29 mouse cellular contexts compared by ENCODE assay signal in the genomic region with DNA sequence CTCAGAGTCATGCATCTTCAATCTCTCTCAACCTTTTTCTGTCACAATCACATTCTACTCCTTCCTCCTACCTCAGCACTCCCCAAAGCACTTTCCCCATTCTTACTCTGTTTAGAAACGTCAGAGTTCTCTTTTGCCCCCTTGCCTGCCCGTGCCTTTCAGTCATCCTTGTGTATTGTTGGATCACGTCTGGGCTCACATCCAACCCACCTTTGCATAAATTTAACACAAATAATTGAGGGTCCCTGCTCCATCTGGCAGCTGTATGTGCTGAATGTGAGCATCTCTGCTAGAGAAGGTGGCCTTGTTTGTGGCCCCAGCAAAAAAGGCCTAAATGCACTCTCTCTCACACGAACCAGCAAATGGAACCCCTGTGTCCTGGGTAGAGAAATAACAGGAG. TPM values are rescaled to one million over a fixed set of nuclear protein-coding genes. Genes with fewer than 3 reads are reported as not detected.
DNase-seq lines count a peak whose midpoint lies in the region; ATAC-seq lines count a peak whose summit lies in the region.
"Had no signal": no experiment of that assay in that cellular context is flagged by ENCODE, and none has a peak within 500 bp of the region (broad histone marks: within the 10 kb centered on the region; RNA-seq: fewer than 3 reads in every experiment).

No protein-coding gene starts in this region.

- no peaks in the 10 kb centered on the region for H3K36me3 ChIP-seq in forebrain, embryonic 12.5 days (replicated peaks)
- no peaks in the 10 kb centered on the region for H3K36me3 ChIP-seq in forebrain, embryonic 11.5 days (ENCODE audit: control insufficient read depth, insufficient read depth, low read length)
- peaks cover 24% of the 10 kb centered on the region for H3K36me3 ChIP-seq in heart, embryonic 16.5 days (ENCODE audit: control insufficient read depth, insufficient read depth)
- H3K36me3 ChIP-seq in midbrain, embryonic 13.5 days, result 0 out of 2 replicates have a peak, but pooled peaks cover 3% of the 10 kb centered on the region
- H3K36me3 ChIP-seq in midbrain, embryonic 10.5 days, result no peaks in the 10 kb centered on the region
- H3K36me3 ChIP-seq: liver, embryonic 12.5 days; neural tube, embryonic 12.5 days had no signal

- peak overlapping the region; percentile 66 for H3K27ac ChIP-seq in forebrain, embryonic 12.5 days
- H3K27ac ChIP-seq in forebrain, embryonic 11.5 days (ENCODE audit: low read depth, low read length), result no peak overlapping the region
- H3K27ac ChIP-seq in heart, embryonic 16.5 days (ENCODE audit: low read length), result peak overlapping the region; percentile 50
- H3K27ac ChIP-seq in midbrain, embryonic 13.5 days, result 0 out of 2 replicates have a peak overlapping the region, but pooled peaks have one; percentile 19
- H3K27ac ChIP-seq in midbrain, embryonic 10.5 days (replicated peaks), result no peak overlapping the region
- H3K27ac ChIP-seq: hindbrain, embryonic 13.5 days; left cerebral cortex, adult 2 months; liver, embryonic 12.5 days; neural tube, embryonic 12.5 days; stomach, postnatal 0 days had no signal

- H3K27me3 ChIP-seq in forebrain, embryonic 12.5 days, result no peaks in the 10 kb centered on the region
- no peaks in the 10 kb centered on the region for H3K27me3 ChIP-seq in forebrain, embryonic 11.5 days (ENCODE audit: control insufficient read depth, insufficient read depth, low read length)
- no peaks in the 10 kb centered on the region for H3K27me3 ChIP-seq in heart, embryonic 16.5 days (ENCODE audit: control insufficient read depth, insufficient read depth, low read length)
- H3K27me3 ChIP-seq in midbrain, embryonic 13.5 days, result no peaks in the 10 kb centered on the region
- no peaks in the 10 kb centered on the region for H3K27me3 ChIP-seq in midbrain, embryonic 10.5 days (ENCODE audit: low read depth, poor library complexity, severe bottlenecking)
- H3K27me3 ChIP-seq: CH12.LX; hindbrain, embryonic 13.5 days; liver, embryonic 12.5 days; neural tube, embryonic 12.5 days had no signal

- peaks cover 10% of the 10 kb centered on the region for H3K4me1 ChIP-seq in forebrain, embryonic 12.5 days
- H3K4me1 ChIP-seq in forebrain, embryonic 11.5 days (replicated peaks; ENCODE audit: control insufficient read depth, insufficient read depth, low read length), result no peaks in the 10 kb centered on the region
- H3K4me1 ChIP-seq in heart, embryonic 16.5 days (ENCODE audit: control insufficient read depth, insufficient read depth, low read length), result peaks cover 82% of the 10 kb centered on the region
- peaks cover 31% of the 10 kb centered on the region for H3K4me1 ChIP-seq in midbrain, embryonic 13.5 days (replicated peaks)
- peaks cover 11% of the 10 kb centered on the region for H3K4me1 ChIP-seq in midbrain, embryonic 10.5 days
- H3K4me1 ChIP-seq: liver, embryonic 12.5 days; neural tube, embryonic 12.5 days had no signal

- 53% methylated on average over 4 of the region's 4 CpGs for WGBS in forebrain, embryonic 12.5 days
- 78% methylated on average over 4 of the region's 4 CpGs for WGBS in forebrain, embryonic 11.5 days
- 45% methylated on average over 4 of the region's 4 CpGs for WGBS in heart, embryonic 16.5 days
- WGBS in midbrain, embryonic 13.5 days, result 47% methylated on average over 4 of the region's 4 CpGs
- 85% methylated on average over 4 of the region's 4 CpGs for WGBS in midbrain, embryonic 10.5 days

- H3K4me2 ChIP-seq in forebrain, embryonic 12.5 days, result no peak overlapping the region
- no peak overlapping the region for H3K4me2 ChIP-seq in forebrain, embryonic 11.5 days (ENCODE audit: low read depth, low read length, severe bottlenecking)
- H3K4me2 ChIP-seq in heart, embryonic 16.5 days (ENCODE audit: low read depth, low read length), result no peak overlapping the region
- H3K4me2 ChIP-seq in midbrain, embryonic 13.5 days (replicated peaks), result no peak overlapping the region
- H3K4me2 ChIP-seq: hindbrain, embryonic 13.5 days; liver, embryonic 12.5 days; neural tube, embryonic 12.5 days had no signal

- no peak for DNase-seq in forebrain, embryonic 11.5 days (ENCODE audit: low spot score)
- DNase-seq in heart, adult 11 months, result peak; percentile 82
- no peak for DNase-seq in heart, adult 9 months (ENCODE audit: low spot score in 2 of 2)
- DNase-seq in heart, postnatal 25 days (ENCODE audit: low spot score), result no peak
- DNase-seq in midbrain, embryonic 10.5 days (ENCODE audit: low spot score), result no peak
- DNase-seq: adrenal gland, adult 2 months; adrenal gland, postnatal 36 days; cerebellum, adult 9-10 months; cerebellum, postnatal 36 days; heart, postnatal 14 days; kidney, adult 9 months; kidney, postnatal 14 days; liver, postnatal 0 days; lung, postnatal 36 days; right cerebral cortex, postnatal 4 days; thymus, adult 18-20 months; thymus, postnatal 25 days had no signal

- no peak overlapping the region for H3K9ac ChIP-seq in forebrain, embryonic 12.5 days
- H3K9ac ChIP-seq in forebrain, embryonic 11.5 days (ENCODE audit: low read length), result no peak overlapping the region
- H3K9ac ChIP-seq in heart, embryonic 16.5 days (ENCODE audit: low read length), result no peak overlapping the region
- H3K9ac ChIP-seq in midbrain, embryonic 13.5 days (replicated peaks), result no peak overlapping the region
- H3K9ac ChIP-seq: hindbrain, embryonic 13.5 days; liver, embryonic 12.5 days; liver, postnatal 0 days; neural tube, embryonic 12.5 days had no signal

- ATAC-seq in forebrain, embryonic 12.5 days (ENCODE audit: low FRiP score), result no peak; the same call in 1 of the 2 replicates
- no peak for ATAC-seq in forebrain, embryonic 11.5 days (replicated peaks; ENCODE audit: low FRiP score)
- no peak for ATAC-seq in heart, embryonic 16.5 days (replicated peaks; ENCODE audit: extremely low read depth, insufficient read depth, low FRiP score)
- ATAC-seq in midbrain, embryonic 13.5 days, result no peak
- ATAC-seq: activated CD4-positive, CD25-positive, alpha-beta regulatory T cell, adult 4 months; intestine, embryonic 16.5 days; liver, embryonic 12.5 days; liver, postnatal 0 days had no signal

- no peaks in the 10 kb centered on the region for H3K9me3 ChIP-seq in forebrain, embryonic 12.5 days
- no peaks in the 10 kb centered on the region for H3K9me3 ChIP-seq in forebrain, embryonic 11.5 days (ENCODE audit: control insufficient read depth, low read length)
- H3K9me3 ChIP-seq in heart, embryonic 16.5 days (replicated peaks; ENCODE audit: control insufficient read depth, low read length), result no peaks in the 10 kb centered on the region
- H3K9me3 ChIP-seq in midbrain, embryonic 13.5 days, result no peaks in the 10 kb centered on the region
- H3K9me3 ChIP-seq in midbrain, embryonic 10.5 days (replicated peaks), result no peaks in the 10 kb centered on the region
- H3K9me3 ChIP-seq: hindbrain, embryonic 13.5 days; liver, embryonic 12.5 days; neural tube, embryonic 12.5 days had no signal

- no peak overlapping the region for H3K4me3 ChIP-seq in forebrain, embryonic 12.5 days (replicated peaks)
- no peak overlapping the region for H3K4me3 ChIP-seq in forebrain, embryonic 11.5 days (ENCODE audit: low read depth, low read length)
- H3K4me3 ChIP-seq in heart, embryonic 16.5 days (ENCODE audit: low read length), result no peak overlapping the region
- H3K4me3 ChIP-seq in midbrain, embryonic 13.5 days (replicated peaks), result no peak overlapping the region
- no peak overlapping the region for H3K4me3 ChIP-seq in midbrain, embryonic 10.5 days
- H3K4me3 ChIP-seq: hindbrain, embryonic 13.5 days; left cerebral cortex, adult 2 months; liver, embryonic 12.5 days; myocyte; neural tube, embryonic 12.5 days had no signal

- intact Hi-C loops in heart, postnatal 25 days (cut with DNase I), result no loop called here

RNA-seq across cellular contexts. Expression of gene Nrp1, which starts 16.9 kb away (rescaled TPM):
- 39.7 and 40.8 TPM in 2 replicates for polyA plus RNA-seq in forebrain, embryonic 12.5 days (2016; fragmentation: Nextera tagmentation; extraction: Ambion mirVana)
- polyA plus RNA-seq in forebrain, embryonic 11.5 days (2014; fragmentation: Nextera tagmentation; extraction: Ambion mirVana), result 28.0 and 28.3 TPM in 2 replicates
- polyA plus RNA-seq in heart, embryonic 16.5 days (2015; fragmentation: Nextera tagmentation; extraction: Ambion mirVana), result 159 and 160 TPM in 2 replicates
- total RNA-seq in heart, postnatal 25 days (2021), result 100 to 1,000 TPM; 110 to 116 TPM
- polyA plus RNA-seq in midbrain, embryonic 13.5 days (2015; fragmentation: Nextera tagmentation; extraction: Ambion mirVana), result 52.5 and 58.9 TPM in 2 replicates
- 19.6 and 20.9 TPM in 2 replicates for polyA plus RNA-seq in midbrain, embryonic 10.5 days (2016; fragmentation: Nextera tagmentation; extraction: Ambion mirVana)

Comparison
In these comparisons a context has a peak if more than half of its experiments do, and no peak if none do; other contexts are left out.
1. H3K27ac ChIP-seq: peak in forebrain, embryonic 12.5 days (single experiment), heart, embryonic 16.5 days (single experiment) and midbrain, embryonic 13.5 days (single experiment); none in forebrain, embryonic 11.5 days (single experiment) and midbrain, embryonic 10.5 days (single experiment).